Mouse (Mus musculus): Measurements from ENCODE around the gene Smyd4. TPM values are rescaled to one million over a fixed set of nuclear protein-coding genes. Genes with fewer than 3 reads are reported as not detected.
"Not testable (repeated sequence)": the region's sequence is repeated elsewhere in the genome, so short reads cannot be mapped to it uniquely, and the experiment has no call there.

The Smyd4 gene
- total RNA-seq, 2 experiments from 2014 or later = 13.2 to 16.4 TPM

- no peak for DNase-seq (ENCODE audit: low spot score in 2 of 2)
- intact Hi-C loops (cut with DNase I) = no loop called here
Measured at GRCm38 (mm10) chr11:75343096-75343495, 5.1 kb upstream of the Smyd4 start.

- no peak for DNase-seq (ENCODE audit: low spot score in 2 of 2)
- intact Hi-C loops (cut with DNase I) = no loop called here
Measured at GRCm38 (mm10) chr11:75344163-75344562, 4.1 kb upstream of the Smyd4 start.

- no peak for DNase-seq (ENCODE audit: low spot score in 2 of 2)
- intact Hi-C loops (cut with DNase I) = loop anchor here (5.0 kb wide), 1 partner anchor 118 kb away; the partner anchor contains the start of gene Tlcd2
Measured at GRCm38 (mm10) chr11:75344716-75345115, 3.5 kb upstream of the Smyd4 start.

GRCm38 (mm10) chr11:75346556-75347187 lies 1.6 kb upstream of the Smyd4 start:
- no peak for DNase-seq (ENCODE audit: low spot score in 2 of 2)
- intact Hi-C loops (cut with DNase I) = loop anchor here (5.0 kb wide), 1 partner anchor 116 kb away; the partner anchor contains the start of gene Tlcd2

GRCm38 (mm10) chr11:75347188-75347585 lies 1.0 kb upstream of the Smyd4 start:
- intact Hi-C loops (cut with DNase I) = loop anchor here (5.0 kb wide), 1 partner anchor 115 kb away; the partner anchor contains the start of gene Tlcd2

GRCm38 (mm10) chr11:75347596-75347995 lies 637 bp upstream of the Smyd4 start:
- DNase-seq (ENCODE audit: low spot score in 2 of 2) = no peak
- intact Hi-C loops (cut with DNase I) = loop anchor here (5.0 kb wide), 1 partner anchor 115 kb away; the partner anchor contains the start of gene Tlcd2

More at GRCm38 (mm10) chr11:75347188-75347585, 1.0 kb upstream of the Smyd4 start:
- DNase-seq (ENCODE audit: low spot score in 2 of 2) = no peak

GRCm38 (mm10) chr11:75348890-75349261 lies 643 bp downstream of the Smyd4 start:
- no peak for DNase-seq (ENCODE audit: low spot score in 2 of 2)
- intact Hi-C loops (cut with DNase I) = loop anchor here (5.0 kb wide), 1 partner anchor 113 kb away; the partner anchor contains the start of gene Tlcd2

- no peak for DNase-seq (ENCODE audit: low spot score in 2 of 2)
- intact Hi-C loops (cut with DNase I) = no loop called here
Measured at GRCm38 (mm10) chr11:75351225-75351624, 3.0 kb downstream of the Smyd4 start.

GRCm38 (mm10) chr11:75355475-75355874 lies 7.2 kb downstream of the Smyd4 start:
- DNase-seq (ENCODE audit: low spot score in 2 of 2) = no peak
- intact Hi-C loops (cut with DNase I) = no loop called here

- DNase-seq (ENCODE audit: low spot score in 2 of 2) = no peak
- intact Hi-C loops (cut with DNase I) = no loop called here
Measured at GRCm38 (mm10) chr11:75377125-75377524, 28.9 kb downstream of the Smyd4 start.

GRCm38 (mm10) chr11:75378786-75379185 lies 30.6 kb downstream of the Smyd4 start:
- intact Hi-C loops (cut with DNase I); DNase-seq (ENCODE audit: low spot score in 2 of 2): not testable (repeated sequence)

- DNase-seq (ENCODE audit: low spot score in 2 of 2) = not testable (repeated sequence)
- intact Hi-C loops (cut with DNase I) = loop anchor here (2.0 kb wide), 1 partner anchor 205 kb away; the partner anchor contains the start of gene Ovca2
Measured at GRCm38 (mm10) chr11:75383529-75383928, 35.3 kb downstream of the Smyd4 start.

- no peak for DNase-seq (ENCODE audit: low spot score in 2 of 2)
- intact Hi-C loops (cut with DNase I) = no loop called here
Measured at GRCm38 (mm10) chr11:75395611-75396010, 47.4 kb downstream of the Smyd4 start.

- DNase-seq (ENCODE audit: low spot score in 2 of 2) = no peak
- intact Hi-C loops (cut with DNase I) = no loop called here
Measured at GRCm38 (mm10) chr11:75397452-75397851, 49.2 kb downstream of the Smyd4 start.

GRCm38 (mm10) chr11:75399411-75399841 lies 51.2 kb downstream of the Smyd4 start:
- intact Hi-C loops (cut with DNase I) = no loop called here
- peak; percentile 49 to 61 for DNase-seq (ENCODE audit: low spot score in 2 of 2)

GRCm38 (mm10) chr11:75400099-75400498 lies 51.9 kb downstream of the Smyd4 start:
- no peak for DNase-seq (ENCODE audit: low spot score in 2 of 2)
- intact Hi-C loops (cut with DNase I) = loop anchor here (5.0 kb wide), 1 partner anchor 52 kb away; the partner anchor contains the start of gene Wdr81

GRCm38 (mm10) chr11:75402271-75402690 lies 54.0 kb downstream of the Smyd4 start:
- intact Hi-C loops (cut with DNase I) = loop anchor here (1.0 to 5.0 kb wide), 2 partner anchors 50 to 108 kb away; partner anchors contain the start of genes Rilp and Wdr81
- DNase-seq (ENCODE audit: low spot score in 2 of 2) = peak in 1 of 2 experiments; percentile 40

- DNase-seq (ENCODE audit: low spot score in 2 of 2) = no peak
- intact Hi-C loops (cut with DNase I) = loop anchor here (5.0 kb wide), 1 partner anchor 49 kb away; the partner anchor contains the start of gene Wdr81
Measured at GRCm38 (mm10) chr11:75403301-75404052, 55.2 kb downstream of the Smyd4 start.

- no peak for DNase-seq (ENCODE audit: low spot score in 2 of 2)
- intact Hi-C loops (cut with DNase I) = loop anchor here (5.0 kb wide), 1 partner anchor 48 kb away; the partner anchor contains the start of gene Wdr81
Measured at GRCm38 (mm10) chr11:75404801-75405200, 56.6 kb downstream of the Smyd4 start.

- no peak for DNase-seq (ENCODE audit: low spot score in 2 of 2)
- intact Hi-C loops (cut with DNase I) = no loop called here
Measured at GRCm38 (mm10) chr11:75406104-75406503, 57.9 kb downstream of the Smyd4 start.

Data from left cerebral cortex, postnatal 36 days (tissue).